Mouse (Mus musculus) liver, embryonic 14.5 days (tissue): Measurements from ENCODE around the gene Adprm. TPM values are rescaled to one million over a fixed set of nuclear protein-coding genes. Genes with fewer than 3 reads are reported as not detected.

ENCODE experiments used
- ATAC-seq: fragments of 200-750 bp; cut with Nextera tagmentation; 2 replicates; pipeline ENCODE4 v1.8.0; 2017; ENCODE audit warnings: moderate number of reproducible peaks, mild to moderate bottlenecking, moderate library complexity; ENCODE audit not compliant: insufficient read depth
- DNase-seq, 3 experiments: peaks; one replicate each; pipeline ENCODE4 v3.0.0-alpha.2; 2012 to 2013; ENCODE audit warnings: low read depth in 3 of 3, low spot score in 3 of 3
- H3K27ac ChIP-seq: fragments of 300-500 bp; sonication (generic); 2 replicates; pipeline ENCODE4 v1.5.1; 2014; ENCODE audit warnings: moderate library complexity, mild to moderate bottlenecking, control low read depth, inconsistent platforms
- H3K27me3 ChIP-seq: fragments of 300-500 bp; sonication (generic); 2 replicates; pipeline ENCODE4 v1.6.1; 2014; ENCODE audit warnings: mild to moderate bottlenecking, low read length, moderate library complexity; ENCODE audit not compliant: control insufficient read depth, insufficient read depth
- H3K36me3 ChIP-seq: fragments of 300-500 bp; sonication (generic); replicated peaks from 2 replicates; pipeline ENCODE4 v1.6.1; 2014; ENCODE audit warnings: low read depth; ENCODE audit not compliant: control insufficient read depth, insufficient read depth
- H3K4me1 ChIP-seq, 2 experiments: fragments of 200-500 bp in 1 of 2; fragments of 300-500 bp in 1 of 2; sonication (generic) in 1 of 2; replicated peaks; 2 replicates each; pipeline ENCODE4 v1.6.1; 2012 to 2014; ENCODE audit warnings: antibody characterized with exemption in 1 of 2, inconsistent platforms in 1 of 2, low read length in 1 of 2; ENCODE audit not compliant: control insufficient read depth in 2 of 2, insufficient read depth in 2 of 2
- H3K4me2 ChIP-seq: fragments of 300-500 bp; sonication (generic); 2 replicates; pipeline ENCODE4 v1.6.1; 2014; ENCODE audit warnings: low read depth, mild to moderate bottlenecking, control low read depth, moderate library complexity
- H3K4me3 ChIP-seq, 2 experiments: fragments of 200-500 bp in 1 of 2; fragments of 300-500 bp in 1 of 2; sonication (generic) in 1 of 2; 2 replicates each; pipeline ENCODE4 v1.5.1; 2012 to 2014; ENCODE audit warnings: low read depth in 2 of 2, low read length in 2 of 2, mild to moderate bottlenecking in 2 of 2, control low read depth in 1 of 2, inconsistent platforms in 1 of 2, moderate library complexity in 1 of 2; ENCODE audit not compliant: insufficient read depth in 1 of 2
- H3K9ac ChIP-seq: fragments of 300-500 bp; sonication (generic); replicated peaks from 2 replicates; pipeline ENCODE4 v1.6.1; 2014; ENCODE audit warnings: mild to moderate bottlenecking, control low read depth, moderate library complexity
- H3K9me3 ChIP-seq: fragments of 300-500 bp; sonication (generic); 2 replicates; pipeline ENCODE4 v1.6.1; 2016; ENCODE audit warnings: low read length, mixed read lengths; ENCODE audit not compliant: control insufficient read depth
- CTCF ChIP-seq: IDR thresholded peaks from 2 replicates; pipeline ENCODE4 v1.5.1; 2016; ENCODE audit warnings: antibody characterized with exemption, low read depth, control low read depth
- EP300 ChIP-seq: IDR thresholded peaks from 2 replicates; pipeline ENCODE4 v1.6.1; 2016; ENCODE audit warnings: antibody characterized with exemption, low read depth
- WGBS: fragments of 180-500 bp; shearing (Covaris S2); extraction: QIAGEN DNeasy Blood & Tissue Kit; methylation state at CpG from one replicate; pipeline ENCODE4 v1.1.7; 2014; ENCODE audit not compliant: insufficient replicate concordance; 5-methylcytosine and 5-hydroxymethylcytosine counted together
- polyA plus RNA-seq, 2 experiments: library from polyadenylated mRNA; depleted of rRNA in 1 of 2; stranded (reverse) in 1 of 2; unstranded in 1 of 2; fragments of >200 nt; fragmentation: Nextera tagmentation in 1 of 2; extraction: Ambion mirVana in 1 of 2; gene quantifications; 2 replicates each; pipeline versions ENCODE4 v1.2.1 to v1.2.3; 2012 to 2014

Gene Adprm
- polyA plus RNA-seq, 2 experiments = 7.9 to 9.7 TPM

GRCm38 (mm10) chr11:67049256-67049655 lies 3.1 kb downstream of the Adprm start:
- H3K9ac ChIP-seq = no peak overlapping the region
- DNase-seq (no peak), ATAC-seq (no peak)
- no peak overlapping the region for H3K4me2 ChIP-seq
- TF ChIP-seq CTCF (peak; percentile 25; the same call in 1 of the 2 replicates), EP300 (no peak)
- H3K27me3 ChIP-seq = no peaks in the 10 kb centered on the region
- H3K9me3 ChIP-seq = no peaks in the 10 kb centered on the region
- no peak overlapping the region for H3K27ac ChIP-seq
- WGBS = 66% methylated on average over 3 of the region's 3 CpGs
- no peak overlapping the region for H3K4me3 ChIP-seq
- no peaks in the 10 kb centered on the region for H3K36me3 ChIP-seq
- peaks cover 3 to 11% of the 10 kb centered on the region in 2 experiments for H3K4me1 ChIP-seq

GRCm38 (mm10) chr11:67048496-67048895 lies 3.9 kb downstream of the Adprm start:
- H3K4me1 ChIP-seq = peaks cover 3 to 11% of the 10 kb centered on the region in 2 experiments
- DNase-seq (no peak), ATAC-seq (no peak)
- H3K27ac ChIP-seq = no peak overlapping the region
- H3K9me3 ChIP-seq = no peaks in the 10 kb centered on the region
- no peaks in the 10 kb centered on the region for H3K27me3 ChIP-seq
- H3K36me3 ChIP-seq = no peaks in the 10 kb centered on the region
- H3K4me2 ChIP-seq = no peak overlapping the region
- WGBS = 74% methylated on average over 8 of the region's 8 CpGs
- H3K9ac ChIP-seq = no peak overlapping the region
- TF ChIP-seq CTCF (no peak), EP300 (no peak)
- no peak overlapping the region for H3K4me3 ChIP-seq

GRCm38 (mm10) chr11:67047199-67047598 lies 5.2 kb downstream of the Adprm start:
- no peak for DNase-seq
- 64% methylated on average over 5 of the region's 5 CpGs for WGBS
- no peak for ATAC-seq
- no peak overlapping the region for H3K4me2 ChIP-seq
- TF ChIP-seq EP300 (no peak), CTCF (no peak)
- no peaks in the 10 kb centered on the region for H3K9me3 ChIP-seq
- H3K4me1 ChIP-seq = peaks cover 0 to 11% of the 10 kb centered on the region in 2 experiments; a peak in 3 of 4 replicates
- no peak overlapping the region for H3K9ac ChIP-seq
- no peak overlapping the region for H3K27ac ChIP-seq
- no peak overlapping the region for H3K4me3 ChIP-seq
- no peaks in the 10 kb centered on the region for H3K36me3 ChIP-seq
- H3K27me3 ChIP-seq = no peaks in the 10 kb centered on the region

GRCm38 (mm10) chr11:67044959-67045358 lies 7.4 kb downstream of the Adprm start:
- no peaks in the 10 kb centered on the region for H3K27me3 ChIP-seq
- DNase-seq (no peak), ATAC-seq (peak; percentile 61)
- no peak overlapping the region for H3K27ac ChIP-seq
- TF ChIP-seq EP300 = no peak
- TF ChIP-seq CTCF = no peak
- H3K9me3 ChIP-seq = no peaks in the 10 kb centered on the region
- H3K4me2 ChIP-seq = 0 out of 2 replicates have a peak overlapping the region, but pooled peaks have one; percentile 21
- H3K4me3 ChIP-seq = no peak overlapping the region
- H3K36me3 ChIP-seq = no peaks in the 10 kb centered on the region; the same call in none of the 2 replicates
- peaks cover 0 to 7% of the 10 kb centered on the region in 2 experiments; a peak in 2 of 4 replicates for H3K4me1 ChIP-seq
- WGBS = 63% methylated on average over 6 of the region's 6 CpGs
- H3K9ac ChIP-seq = no peak overlapping the region

- Histone ChIP-seq H3K4me1 (peaks cover 0 to 7% of the 10 kb centered on the region in 2 experiments; a peak in 2 of 4 replicates), H3K9ac (no peak overlapping the region), H3K4me3 (no peak overlapping the region), H3K4me2 (no peak overlapping the region), H3K27me3 (no peaks in the 10 kb centered on the region), H3K9me3 (no peaks in the 10 kb centered on the region), H3K36me3 (no peaks in the 10 kb centered on the region; the same call in none of the 2 replicates), H3K27ac (no peak overlapping the region)
- TF ChIP-seq CTCF (no peak), EP300 (no peak)
- WGBS = 50% methylated on average over 8 of the region's 8 CpGs
- ATAC-seq (peak; percentile 56; the same call in 1 of the 2 replicates), DNase-seq (no peak)
Measured at GRCm38 (mm10) chr11:67043007-67043406, 9.4 kb downstream of the Adprm start.
